Comparison of ENCODE assay signal across 24 mouse cellular contexts in genomic region chr5:147054747-147055270, GRCm38 (mm10). TPM values are rescaled to one million over a fixed set of nuclear protein-coding genes. Genes with fewer than 3 reads are reported as not detected.
DNase-seq lines count a peak whose midpoint lies in the region; ATAC-seq and TF ChIP-seq lines count a peak whose summit lies in the region.
"Had no signal": no experiment of that assay in that cellular context is flagged by ENCODE, and none has a peak within 500 bp of the region (broad histone marks: within the 10 kb centered on the region; RNA-seq: fewer than 3 reads in every experiment).

No protein-coding gene starts in this region.

- no peaks in the 10 kb centered on the region for H3K4me1 ChIP-seq in midbrain, embryonic 14.5 days (ENCODE audit: control insufficient read depth, insufficient read depth, low read length)
- H3K4me1 ChIP-seq in midbrain, postnatal 0 days (ENCODE audit: insufficient read depth, low read length) = peaks cover 4% of the 10 kb centered on the region; the same call in 1 of the 2 replicates
- peaks cover 0 to 32% of the 10 kb centered on the region in 2 experiments; a peak in 3 of 4 replicates for H3K4me1 ChIP-seq in liver, embryonic 14.5 days (replicated peaks; ENCODE audit: control insufficient read depth in 2 of 2, insufficient read depth in 2 of 2, low read length in 1 of 2)

- no peaks in the 10 kb centered on the region for H3K36me3 ChIP-seq in midbrain, embryonic 14.5 days (ENCODE audit: control insufficient read depth, insufficient read depth, low read length)
- no peaks in the 10 kb centered on the region for H3K36me3 ChIP-seq in midbrain, postnatal 0 days (ENCODE audit: insufficient read depth, low read length)
- no peaks in the 10 kb centered on the region for H3K36me3 ChIP-seq in liver, embryonic 14.5 days (replicated peaks; ENCODE audit: control insufficient read depth, insufficient read depth, low read depth)
- H3K36me3 ChIP-seq: embryonic facial prominence, embryonic 15.5 days; hindbrain, embryonic 15.5 days; limb, embryonic 15.5 days had no signal

- H3K27me3 ChIP-seq in midbrain, embryonic 14.5 days (ENCODE audit: control insufficient read depth, insufficient read depth, low read length) = no peaks in the 10 kb centered on the region
- no peaks in the 10 kb centered on the region for H3K27me3 ChIP-seq in midbrain, postnatal 0 days (ENCODE audit: insufficient read depth, low read length)
- H3K27me3 ChIP-seq in liver, embryonic 14.5 days (ENCODE audit: control insufficient read depth, insufficient read depth, low read length) = no peaks in the 10 kb centered on the region
- H3K27me3 ChIP-seq: embryonic facial prominence, embryonic 15.5 days; hindbrain, embryonic 15.5 days; limb, embryonic 15.5 days had no signal

- H3K4me2 ChIP-seq in midbrain, embryonic 14.5 days (ENCODE audit: low read length) = no peak overlapping the region
- H3K4me2 ChIP-seq in midbrain, postnatal 0 days (ENCODE audit: low read depth, low read length, poor library complexity, severe bottlenecking) = no peak overlapping the region
- no peak overlapping the region for H3K4me2 ChIP-seq in liver, embryonic 14.5 days (ENCODE audit: low read depth)
- H3K4me2 ChIP-seq: embryonic facial prominence, embryonic 15.5 days; heart, embryonic 11.5 days; hindbrain, embryonic 15.5 days; limb, embryonic 15.5 days; midbrain, embryonic 11.5 days had no signal

- no peaks in the 10 kb centered on the region for H3K9me3 ChIP-seq in midbrain, embryonic 14.5 days (ENCODE audit: control insufficient read depth, low read length)
- H3K9me3 ChIP-seq in midbrain, postnatal 0 days (ENCODE audit: low read length) = no peaks in the 10 kb centered on the region
- H3K9me3 ChIP-seq in liver, embryonic 14.5 days (ENCODE audit: control insufficient read depth, low read length) = no peaks in the 10 kb centered on the region
- H3K9me3 ChIP-seq: embryonic facial prominence, embryonic 15.5 days; hindbrain, embryonic 15.5 days; limb, embryonic 15.5 days had no signal

- no peak for DNase-seq in frontal cortex, postnatal 14 days (ENCODE audit: low spot score in 2 of 2)
- DNase-seq in midbrain, embryonic 14.5 days = peak; percentile 28
- DNase-seq in midbrain, postnatal 0 days (ENCODE audit: low spot score) = no peak
- DNase-seq in liver, embryonic 14.5 days (ENCODE audit: low read depth in 3 of 3, low spot score in 3 of 3) = no peak
- no peak for DNase-seq in cerebellum, postnatal 14 days
- no peak for DNase-seq in cerebellum, adult 9-10 months
- DNase-seq in lung, postnatal 25 days (ENCODE audit: low spot score) = no peak
- DNase-seq: adrenal gland, adult 8-10 months; B cell, adult 2 months; cerebellum, adult 8-10 months; gastrocnemius, postnatal 10 days; kidney, postnatal 36 days; left cerebral cortex, postnatal 4 days; right cerebral cortex, postnatal 25 days; thymus, adult 18-20 months; thymus, postnatal 36 days had no signal

- no peak for TF ChIP-seq CTCF in midbrain, postnatal 0 days (IDR thresholded peaks at IDR 0.05)
- TF ChIP-seq CTCF in liver, embryonic 14.5 days (IDR thresholded peaks at IDR 0.05; ENCODE audit: low read depth) = no peak

- no peak for TF ChIP-seq EP300 in liver, embryonic 14.5 days (IDR thresholded peaks at IDR 0.05; ENCODE audit: low read depth)

- H3K4me3 ChIP-seq in midbrain, embryonic 14.5 days (replicated peaks; ENCODE audit: low read depth, low read length) = no peak overlapping the region
- H3K4me3 ChIP-seq in midbrain, postnatal 0 days (ENCODE audit: low read depth, low read length) = no peak overlapping the region
- no peak overlapping the region for H3K4me3 ChIP-seq in liver, embryonic 14.5 days (ENCODE audit: insufficient read depth in 1 of 2, low read depth in 2 of 2, low read length in 2 of 2)
- H3K4me3 ChIP-seq: embryonic facial prominence, embryonic 15.5 days; hindbrain, embryonic 15.5 days; limb, embryonic 15.5 days had no signal

- H3K9ac ChIP-seq in midbrain, embryonic 14.5 days (replicated peaks; ENCODE audit: low read length) = no peak overlapping the region
- H3K9ac ChIP-seq in midbrain, postnatal 0 days (replicated peaks; ENCODE audit: low read length, poor library complexity, severe bottlenecking) = no peak overlapping the region
- no peak overlapping the region for H3K9ac ChIP-seq in liver, embryonic 14.5 days (replicated peaks)
- H3K9ac ChIP-seq: embryonic facial prominence, embryonic 15.5 days; hindbrain, embryonic 15.5 days; limb, embryonic 15.5 days had no signal

- 84% methylated on average over 2 of the region's 2 CpGs for WGBS in midbrain, embryonic 14.5 days
- 48% methylated on average over 2 of the region's 2 CpGs for WGBS in midbrain, postnatal 0 days
- 21% methylated on average over 2 of the region's 2 CpGs for WGBS in liver, embryonic 14.5 days (ENCODE audit: insufficient replicate concordance)

- H3K27ac ChIP-seq in midbrain, embryonic 14.5 days (replicated peaks; ENCODE audit: low read depth, low read length) = no peak overlapping the region
- H3K27ac ChIP-seq in midbrain, postnatal 0 days (ENCODE audit: low read depth, low read length) = no peak overlapping the region
- H3K27ac ChIP-seq in liver, embryonic 14.5 days = no peak overlapping the region
- H3K27ac ChIP-seq: embryonic facial prominence, embryonic 15.5 days; hindbrain, embryonic 15.5 days; limb, embryonic 15.5 days had no signal

- ATAC-seq in frontal cortex, adult (ENCODE audit: low TSS enrichment) = peak; percentile 58; the same call in 1 of the 2 replicates
- no peak for ATAC-seq in midbrain, embryonic 14.5 days (ENCODE audit: low FRiP score, low TSS enrichment)
- ATAC-seq in midbrain, postnatal 0 days (ENCODE audit: low FRiP score) = no peak
- ATAC-seq in liver, embryonic 14.5 days (ENCODE audit: insufficient read depth) = 0 out of 2 replicates have a peak, but pooled peaks have one; percentile 17
- ATAC-seq: activated CD4-positive, CD25-positive, alpha-beta regulatory T cell, adult 4 months; intestine, embryonic 16.5 days had no signal

RNA-seq across cellular contexts. Expression of gene Lnx2, which starts 21.6 kb away (rescaled TPM):
- polyA plus RNA-seq in midbrain, embryonic 14.5 days (2014; fragmentation: Nextera tagmentation; extraction: Ambion mirVana) = 4.1 and 5.2 TPM in 2 replicates
- 5.6 and 6.5 TPM in 2 replicates for total RNA-seq in midbrain, postnatal 0 days (2014; rRNA removed)
- 2.6 and 2.9 TPM in 2 replicates for polyA plus RNA-seq in midbrain, postnatal 0 days (2015; fragmentation: Nextera tagmentation; extraction: Ambion mirVana)
- polyA plus RNA-seq in liver, embryonic 14.5 days (2012; rRNA removed) = 3.1 and 4.1 TPM in 2 replicates
- polyA plus RNA-seq in liver, embryonic 14.5 days (2014; fragmentation: Nextera tagmentation; extraction: Ambion mirVana) = 4.0 and 4.4 TPM in 2 replicates

RNA-seq across cellular contexts. Expression of gene Polr1d, which starts 22.0 kb away (rescaled TPM):
- polyA plus RNA-seq in midbrain, embryonic 14.5 days (2014; fragmentation: Nextera tagmentation; extraction: Ambion mirVana) = 102 and 107 TPM in 2 replicates
- total RNA-seq in midbrain, postnatal 0 days (2014; rRNA removed) = 58.4 and 60.1 TPM in 2 replicates
- polyA plus RNA-seq in midbrain, postnatal 0 days (2015; fragmentation: Nextera tagmentation; extraction: Ambion mirVana) = 89.4 and 91.0 TPM in 2 replicates
- polyA plus RNA-seq in liver, embryonic 14.5 days (2012; rRNA removed) = 45.9 and 58.6 TPM in 2 replicates
- 87.1 and 92.4 TPM in 2 replicates for polyA plus RNA-seq in liver, embryonic 14.5 days (2014; fragmentation: Nextera tagmentation; extraction: Ambion mirVana)

Comparison
In these comparisons a context has a peak if more than half of its experiments do, and no peak if none do; other contexts are left out.
1. ATAC-seq: peak in frontal cortex, adult (single experiment) and liver, embryonic 14.5 days (single experiment); none in midbrain, embryonic 14.5 days (single experiment) and midbrain, postnatal 0 days (single experiment).